Mouse (Mus musculus) embryo, embryonic 9.5 days (tissue): Measurements from ENCODE around the gene Ube2j1.

Source experiments
- DNase-seq: peaks from one replicate; pipeline ENCODE4 v3.0.0-alpha.2; 2017; ENCODE audit errors: extremely low spot score

The Ube2j1 gene

DNA sequence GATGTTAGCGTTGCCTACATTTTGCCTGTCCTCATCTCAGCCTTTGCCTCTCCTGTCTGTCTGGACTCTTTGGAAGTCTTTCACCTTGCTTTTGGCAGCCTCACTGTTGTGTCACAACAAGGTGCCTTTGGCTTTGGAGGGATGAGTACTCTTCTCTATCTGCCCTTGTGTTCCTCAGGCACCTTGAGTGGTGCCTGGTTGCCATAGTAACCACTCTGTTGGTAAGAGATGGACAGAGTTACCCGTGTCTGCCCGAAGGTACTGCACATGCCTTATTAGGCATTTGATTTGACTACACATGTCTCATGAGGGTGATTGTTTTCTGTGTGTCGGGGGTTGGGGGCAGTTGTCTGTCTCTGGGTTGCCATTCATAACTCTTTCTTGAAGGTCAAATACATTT, 18.7 kb upstream of the Ube2j1 start:
- DNase-seq: no peak

DNA sequence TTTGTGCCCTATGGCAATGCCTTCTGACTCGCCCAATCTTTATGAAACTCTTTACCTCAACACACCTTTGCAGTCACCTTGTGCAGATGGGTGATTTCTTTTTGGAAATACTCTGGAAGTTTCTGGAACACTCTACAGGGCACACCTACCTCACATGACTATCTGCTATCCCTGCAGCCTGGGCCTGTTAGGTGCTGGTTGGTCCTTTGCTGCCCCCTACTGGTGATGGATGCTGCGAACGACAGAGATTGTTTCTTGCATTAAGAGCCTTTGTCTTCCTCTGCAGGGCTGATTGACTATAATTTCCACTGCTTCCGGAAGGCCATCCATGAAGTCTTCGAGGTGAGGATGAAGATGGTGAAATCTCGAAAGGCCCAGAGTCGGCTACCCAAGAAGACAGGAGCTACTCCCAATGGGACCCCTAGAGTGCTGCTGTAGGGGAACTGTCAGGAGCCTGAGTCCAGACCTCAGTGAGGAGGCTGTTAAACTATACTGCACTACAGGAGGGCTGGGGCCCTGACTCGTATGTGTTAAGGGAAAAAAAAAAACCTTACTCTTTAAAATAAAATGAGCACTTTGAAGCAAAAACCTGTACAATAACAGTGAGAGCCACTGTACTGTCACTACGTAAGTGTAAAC, 12.7 kb upstream of the Ube2j1 start:
- DNase-seq: peak; percentile 84

DNA sequence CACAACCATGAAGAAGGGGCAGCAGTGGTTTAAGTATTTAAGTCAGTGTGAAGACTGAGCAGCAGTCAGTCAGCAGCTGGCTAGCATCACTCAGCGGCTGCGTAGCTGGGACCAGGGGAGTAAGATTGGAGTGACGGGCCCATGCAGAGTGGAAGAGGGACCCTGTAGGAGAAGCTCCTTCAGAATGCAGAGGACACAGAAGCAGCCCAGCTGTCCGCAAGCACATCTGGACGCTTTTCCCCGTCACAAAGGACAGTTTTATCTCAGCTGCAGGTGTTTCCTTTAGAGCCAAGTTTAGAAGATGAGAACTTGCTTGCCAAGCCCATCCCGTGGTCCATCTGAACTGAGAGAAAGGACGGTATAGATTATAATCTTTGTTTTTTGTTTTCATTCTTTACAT, 6.8 kb upstream of the Ube2j1 start:
- no peak for DNase-seq

DNA sequence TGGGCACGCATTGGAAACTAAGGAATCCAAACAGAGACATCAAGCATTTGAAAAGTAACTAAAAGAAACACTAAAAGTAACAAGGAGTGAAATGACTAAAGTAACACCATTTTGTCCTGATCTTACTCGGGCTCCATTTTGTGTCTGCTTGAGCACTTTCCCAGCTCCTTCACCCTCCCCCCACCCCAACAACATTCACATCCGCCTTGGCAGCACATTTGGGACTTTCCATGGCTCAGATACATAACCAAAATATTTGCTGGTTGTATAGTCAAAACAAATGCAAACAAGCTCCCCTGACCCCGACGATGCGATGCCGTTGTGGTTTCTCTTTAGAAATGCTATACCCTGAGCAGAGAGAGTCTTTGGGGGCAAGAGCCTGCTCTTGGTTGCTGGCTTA, 2.1 kb upstream of the Ube2j1 start:
- no peak for DNase-seq

GRCm38 (mm10) chr4:33030264-33031194, 687 bp upstream of the Ube2j1 start:
- peak; percentile 33 for DNase-seq

GRCm38 (mm10) chr4:33032045-33032444, 829 bp downstream of the Ube2j1 start:
- DNase-seq: no peak

DNA sequence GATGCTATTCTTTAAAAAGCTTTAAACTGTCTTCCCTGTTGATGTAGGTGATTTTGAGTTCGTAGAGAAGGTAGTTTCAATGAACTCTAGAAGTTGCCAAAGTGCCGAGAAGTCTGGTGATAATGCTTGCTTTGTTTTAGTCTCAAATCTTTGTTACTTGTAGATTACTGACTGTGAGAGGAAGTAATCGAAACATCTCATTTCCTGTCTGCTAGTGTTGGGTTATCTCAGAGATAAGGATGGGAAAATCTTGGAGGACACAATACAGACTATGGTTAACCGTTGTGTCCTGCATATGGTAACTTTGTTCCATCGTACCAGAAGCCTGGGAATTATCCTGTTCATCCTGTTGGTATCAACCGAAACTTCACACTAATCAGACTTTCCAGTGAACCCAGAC, 2.3 kb downstream of the Ube2j1 start:
- no peak for DNase-seq

- DNase-seq: no peak
Measured at GRCm38 (mm10) chr4:33039826-33040225, 8.6 kb downstream of the Ube2j1 start.

DNA sequence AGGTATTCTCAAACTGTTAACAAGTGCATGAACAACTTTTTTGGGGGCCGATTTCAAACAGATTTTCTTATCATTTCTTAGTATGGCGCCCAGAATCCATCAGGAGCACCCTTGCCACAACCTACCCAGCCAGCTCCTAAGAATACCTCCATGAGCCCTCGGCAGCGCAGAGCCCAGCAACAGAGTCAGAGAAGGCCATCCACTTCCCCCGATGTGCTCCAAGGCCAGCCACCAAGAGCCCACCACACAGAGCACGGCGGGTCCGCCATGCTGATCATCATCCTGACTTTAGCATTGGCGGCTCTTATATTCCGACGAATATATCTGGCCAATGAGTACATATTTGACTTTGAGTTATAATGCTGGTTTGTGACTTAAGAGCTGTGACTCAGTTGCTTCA, 18.4 kb downstream of the Ube2j1 start:
- DNase-seq: no peak

- DNase-seq: no peak
Measured at GRCm38 (mm10) chr4:33052055-33052454, 20.8 kb downstream of the Ube2j1 start.

GRCm38 (mm10) chr4:33052650-33053049, 21.4 kb downstream of the Ube2j1 start:
- DNase-seq: no peak

GRCm38 (mm10) chr4:33054426-33054825, 23.2 kb downstream of the Ube2j1 start:
- no peak for DNase-seq

- no peak for DNase-seq
Measured at GRCm38 (mm10) chr4:33056317-33056716, 25.1 kb downstream of the Ube2j1 start.

GRCm38 (mm10) chr4:33057890-33058687, 26.9 kb downstream of the Ube2j1 start:
- no peak for DNase-seq

GRCm38 (mm10) chr4:33061158-33061557, 29.9 kb downstream of the Ube2j1 start:
- no peak for DNase-seq

DNA sequence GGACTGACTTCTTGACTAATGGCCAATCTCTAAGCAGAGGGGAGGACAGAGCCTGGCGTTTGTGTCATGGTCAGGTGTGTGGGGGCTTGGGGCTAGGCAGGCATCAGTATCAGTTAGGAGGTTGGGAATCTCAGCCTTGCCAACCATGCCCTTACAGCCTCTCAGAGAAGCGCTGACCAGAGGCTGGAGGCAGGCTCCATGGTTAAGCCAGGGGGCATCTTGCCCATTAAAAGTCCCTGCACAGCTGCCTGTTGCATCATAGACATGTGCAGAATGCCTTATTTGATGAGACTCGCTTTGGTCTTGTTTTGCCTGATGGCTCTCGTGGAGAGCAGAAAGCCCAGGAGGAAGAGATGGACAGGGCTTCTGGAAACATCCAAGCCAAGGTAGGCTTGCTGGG, 31.8 kb downstream of the Ube2j1 start, which contains the start of gene Gabrr2:
Gene Gabrr2 (plus strand): TSS at position 19 of the 400 bp plus-strand sequence.
- DNase-seq: no peak

DNA sequence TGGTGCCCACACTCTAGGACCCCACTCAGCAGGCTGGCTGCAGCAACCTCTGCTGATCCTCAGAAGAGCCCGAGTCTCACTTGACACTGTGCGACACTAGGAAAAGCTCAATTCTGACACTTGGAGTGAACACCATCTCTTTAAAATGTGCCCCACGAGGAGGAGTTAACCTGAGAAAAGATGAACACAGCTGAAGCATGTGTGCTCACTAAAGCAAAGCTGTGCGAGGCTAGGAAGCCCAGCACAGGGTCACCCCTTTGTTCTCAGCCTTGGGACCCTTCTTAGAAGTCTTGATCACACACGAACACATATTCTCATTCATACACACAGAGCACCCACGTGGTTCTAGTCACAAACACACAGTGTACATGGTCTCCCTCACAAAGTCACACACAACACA, 33.8 kb downstream of the Ube2j1 start:
- no peak for DNase-seq

- no peak for DNase-seq
Measured at GRCm38 (mm10) chr4:33066223-33066960, 35.2 kb downstream of the Ube2j1 start.

GRCm38 (mm10) chr4:33067331-33067730, 36.1 kb downstream of the Ube2j1 start:
- no peak for DNase-seq

GRCm38 (mm10) chr4:33067826-33068225, 36.6 kb downstream of the Ube2j1 start:
- no peak for DNase-seq

DNA sequence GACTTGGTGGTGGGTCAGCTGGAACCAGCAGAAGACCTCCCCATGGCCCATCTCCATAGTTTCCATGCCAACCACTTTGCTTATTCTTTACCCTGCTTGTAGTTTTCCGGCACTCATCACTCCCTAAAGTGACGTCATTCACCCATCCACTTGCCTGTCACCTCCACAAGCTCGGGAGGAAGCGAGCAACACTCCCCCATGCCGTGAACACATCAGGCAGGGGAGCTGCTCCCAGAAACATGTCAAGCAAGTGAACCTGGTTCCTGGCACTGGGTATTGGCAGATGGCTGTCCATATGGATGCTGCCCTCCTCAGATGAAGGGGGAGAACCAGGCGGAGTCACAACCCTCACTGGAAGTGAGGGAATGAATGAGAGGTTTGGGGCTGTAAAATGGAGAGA, 37.7 kb downstream of the Ube2j1 start:
- DNase-seq: no peak

GRCm38 (mm10) chr4:33070326-33070725, 39.1 kb downstream of the Ube2j1 start:
- DNase-seq: no peak
